Comparison of ENCODE assay signal across 8 mouse cellular contexts in genomic region chr15:8663348-8664099, GRCm38 (mm10). TPM values are rescaled to one million over a fixed set of nuclear protein-coding genes. Genes with fewer than 3 reads are reported as not detected.
DNase-seq lines count a peak whose midpoint lies in the region; ATAC-seq and TF ChIP-seq lines count a peak whose summit lies in the region.

No protein-coding gene starts in this region.

- H3K9ac ChIP-seq in hindbrain, embryonic 12.5 days, result no peak overlapping the region
- H3K9ac ChIP-seq in limb, embryonic 15.5 days, result no peak overlapping the region

- no peaks in the 10 kb centered on the region for H3K9me3 ChIP-seq in hindbrain, embryonic 12.5 days (replicated peaks)
- no peaks in the 10 kb centered on the region for H3K9me3 ChIP-seq in limb, embryonic 15.5 days

- intact Hi-C loops in gastrocnemius, adult 2 months (cut with DNase I), result no loop called here

- H3K4me2 ChIP-seq in hindbrain, embryonic 12.5 days (replicated peaks), result 0 out of 2 replicates have a peak overlapping the region, but pooled peaks have one; percentile 14
- H3K4me2 ChIP-seq in limb, embryonic 15.5 days, result peak overlapping the region; percentile 31

- peaks cover 34% of the 10 kb centered on the region for H3K4me1 ChIP-seq in hindbrain, embryonic 12.5 days
- H3K4me1 ChIP-seq in limb, embryonic 15.5 days, result peaks cover 28% of the 10 kb centered on the region

- TF ChIP-seq CTCF in gastrocnemius, adult 2 months (IDR thresholded peaks at IDR 0.05), result 0 out of 2 replicates have a peak, but pooled peaks have one; percentile 11

- H3K27me3 ChIP-seq in hindbrain, embryonic 12.5 days, result no peaks in the 10 kb centered on the region
- no peaks in the 10 kb centered on the region for H3K27me3 ChIP-seq in limb, embryonic 15.5 days

- H3K4me3 ChIP-seq in gastrocnemius, adult 2 months, result peak overlapping the region; percentile 38
- H3K4me3 ChIP-seq in hindbrain, embryonic 12.5 days, result no peak overlapping the region
- no peak overlapping the region for H3K4me3 ChIP-seq in limb, embryonic 15.5 days

- peak; percentile 26 for DNase-seq in kidney, postnatal 14 days
- DNase-seq in kidney, adult 9 months, result no peak
- DNase-seq in cerebellum, adult 18-20 months, result peak; percentile 12 to 25
- DNase-seq in gastrocnemius, adult 2 months, result peak; percentile 78
- DNase-seq in right cerebral cortex, postnatal 10 days (ENCODE audit: low spot score in 2 of 2), result peak; percentile 86 to 90
- DNase-seq in thymus, adult 18-20 months, result no peak

- peak; percentile 53 for ATAC-seq in hindbrain, embryonic 12.5 days (ENCODE audit: low FRiP score)
- 0 out of 2 replicates have a peak, but pooled peaks have one; percentile 44 for ATAC-seq in limb, embryonic 15.5 days (ENCODE audit: insufficient number of reproducible peaks, low FRiP score, low TSS enrichment, low read depth)

- no peaks in the 10 kb centered on the region for H3K36me3 ChIP-seq in hindbrain, embryonic 12.5 days
- H3K36me3 ChIP-seq in limb, embryonic 15.5 days, result no peaks in the 10 kb centered on the region

- H3K27ac ChIP-seq in gastrocnemius, adult 2 months, result 0 out of 2 replicates have a peak overlapping the region, but pooled peaks have one; percentile 7
- peak overlapping the region; percentile 31 for H3K27ac ChIP-seq in hindbrain, embryonic 12.5 days
- 0 out of 2 replicates have a peak overlapping the region, but pooled peaks have one; percentile 14 for H3K27ac ChIP-seq in limb, embryonic 15.5 days

- WGBS in hindbrain, embryonic 12.5 days, result 59% methylated on average over 17 of the region's 17 CpGs
- 30% methylated on average over 17 of the region's 17 CpGs for WGBS in limb, embryonic 15.5 days

RNA-seq across cellular contexts. Expression of gene Slc1a3, which starts 47.0 kb away (rescaled TPM):
- 1 to 10 TPM; 1.2 TPM for total RNA-seq in gastrocnemius, adult 2 months (2021)
- 97.2 and 112 TPM in 2 replicates for polyA plus RNA-seq in hindbrain, embryonic 12.5 days (2016; fragmentation: Nextera tagmentation; extraction: Ambion mirVana)
- polyA plus RNA-seq in limb, embryonic 15.5 days (2015; fragmentation: Nextera tagmentation; extraction: Ambion mirVana), result 28.4 and 33.9 TPM in 2 replicates

Comparison
In these comparisons a context has a peak if more than half of its experiments do, and no peak if none do; other contexts are left out.
1. DNase-seq: peak in kidney, postnatal 14 days (single experiment), cerebellum, adult 18-20 months (2 of 2), gastrocnemius, adult 2 months (single experiment) and right cerebral cortex, postnatal 10 days (2 of 2); none in kidney, adult 9 months (single experiment) and thymus, adult 18-20 months (0 of 2).
2. Peak in every context shown above with its lines, with median percentiles within 50 percentile points of each other: H3K27ac ChIP-seq.